Mouse (Mus musculus) thymus, postnatal 36 days (tissue): ENCODE measurements around the gene Cad.
"Not testable (repeated sequence)": the region's sequence is repeated elsewhere in the genome, so short reads cannot be mapped to it uniquely, and the experiment has no call there.

Experiments
- DNase-seq, 2 experiments: peaks; one replicate each; pipeline ENCODE4 v3.0.0; 2022; ENCODE audit warnings: mixed read lengths in 2 of 2

The Cad gene

DNA sequence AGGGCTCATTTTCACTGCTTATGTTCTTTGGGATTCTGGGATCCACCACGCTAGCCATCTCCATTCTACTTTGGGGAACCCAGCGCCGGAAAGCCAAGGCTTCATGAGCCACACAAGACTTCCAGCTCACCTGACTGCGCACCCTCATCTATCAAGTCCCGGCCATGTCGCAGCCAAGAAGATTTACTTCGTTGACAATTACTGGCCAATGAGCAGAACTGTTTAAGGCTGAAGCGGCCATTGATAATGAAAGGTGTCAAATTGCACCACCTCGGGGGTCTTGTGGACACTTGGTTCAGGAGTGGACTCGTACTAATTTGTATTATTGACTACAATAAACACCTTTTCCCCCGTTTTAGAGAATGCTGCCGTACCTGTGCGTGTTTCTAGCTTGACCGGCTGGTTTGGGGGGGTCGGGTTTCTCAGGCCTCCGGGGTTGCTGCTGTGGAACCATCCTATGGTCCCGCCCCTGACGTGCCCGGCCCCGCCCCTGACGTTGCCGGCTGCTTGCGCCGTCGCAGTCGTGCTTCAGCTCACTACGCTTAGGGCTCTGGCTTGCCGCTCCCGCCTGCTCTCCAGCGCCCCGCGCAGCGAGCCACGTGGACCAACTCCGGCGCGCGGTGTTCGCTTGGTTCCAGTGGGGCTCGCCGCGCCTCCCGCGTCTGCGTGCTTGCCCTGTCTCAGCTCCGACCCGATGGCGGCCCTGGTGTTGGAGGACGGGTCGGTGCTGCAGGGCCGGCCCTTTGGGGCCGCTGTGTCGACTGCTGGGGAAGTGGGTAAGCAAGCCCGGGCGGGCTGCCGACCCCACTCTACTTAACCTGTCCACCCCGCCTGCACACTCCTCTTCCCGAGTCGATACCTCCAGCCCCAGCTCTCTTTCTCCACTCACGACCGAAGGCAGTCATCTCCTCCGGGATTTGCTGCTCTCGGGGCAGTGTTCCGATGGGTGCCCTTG, at the start of gene Cad:
Gene Cad (plus strand): TSS at position 520 of the 955 bp plus-strand sequence.
- peak; percentile 96 for DNase-seq

DNA sequence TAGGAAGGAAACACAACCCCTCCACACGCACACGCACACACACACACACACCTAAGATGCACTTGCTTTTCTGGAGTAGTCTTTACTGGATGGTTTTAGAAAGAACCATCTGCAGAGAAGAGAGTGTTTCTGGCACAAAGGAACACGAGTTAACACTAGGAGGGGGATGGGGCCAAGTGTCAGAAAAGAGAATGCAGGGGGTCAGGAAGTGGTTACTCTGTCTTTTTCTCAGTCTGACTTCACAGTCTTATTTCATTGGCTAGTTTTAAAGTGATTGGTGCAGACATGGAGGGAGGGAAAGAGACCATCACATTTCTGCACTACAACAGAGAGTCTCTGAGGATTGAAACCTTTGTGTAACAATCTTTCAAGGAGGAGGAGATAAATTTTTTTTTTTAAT, 41.8 kb upstream of the Cad start:
- DNase-seq = peak; percentile 29 to 54

DNA sequence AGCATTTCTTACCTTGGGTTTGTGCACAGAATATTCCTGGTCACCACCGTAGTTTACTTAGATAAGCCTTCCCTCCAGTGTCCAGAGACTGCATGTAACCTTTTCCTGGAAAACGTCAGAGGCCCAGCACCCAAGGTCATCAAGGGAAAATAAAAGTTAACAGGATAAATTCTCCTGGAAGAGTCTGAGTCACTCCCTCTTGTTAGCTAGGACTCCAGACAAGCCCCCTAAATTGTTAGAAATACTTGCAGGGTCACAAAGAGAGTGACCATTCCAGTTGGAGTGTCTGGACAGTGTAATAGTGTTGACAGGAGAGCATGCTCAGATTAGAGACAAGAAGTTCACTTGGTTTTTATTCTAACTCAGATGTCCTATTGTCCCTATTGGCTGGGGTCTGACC, 38.7 kb upstream of the Cad start:
- no peak for DNase-seq

GRCm38 (mm10) chr5:31021790-31022189, 32.8 kb upstream of the Cad start:
- DNase-seq = not testable (repeated sequence)

DNA sequence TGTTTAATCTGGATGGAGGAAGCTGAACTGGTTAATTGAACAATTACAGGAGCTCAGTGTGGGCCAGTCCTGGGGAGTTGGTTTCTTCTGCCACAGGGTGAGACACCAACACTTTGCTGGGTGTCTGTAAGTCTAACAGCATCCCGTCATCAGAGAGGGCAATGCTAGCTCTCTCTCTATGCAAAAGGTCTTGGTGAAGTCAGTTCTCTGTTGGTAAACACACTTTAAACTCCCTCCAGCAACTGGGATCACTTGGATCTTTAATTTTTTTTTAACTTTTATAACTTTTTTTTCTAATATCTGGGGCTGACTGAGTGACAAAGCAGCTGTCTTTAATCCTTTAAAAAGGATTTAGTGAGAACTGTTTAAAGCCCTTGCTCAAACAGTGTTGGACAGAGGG, 31.9 kb upstream of the Cad start:
- DNase-seq = no peak

DNA sequence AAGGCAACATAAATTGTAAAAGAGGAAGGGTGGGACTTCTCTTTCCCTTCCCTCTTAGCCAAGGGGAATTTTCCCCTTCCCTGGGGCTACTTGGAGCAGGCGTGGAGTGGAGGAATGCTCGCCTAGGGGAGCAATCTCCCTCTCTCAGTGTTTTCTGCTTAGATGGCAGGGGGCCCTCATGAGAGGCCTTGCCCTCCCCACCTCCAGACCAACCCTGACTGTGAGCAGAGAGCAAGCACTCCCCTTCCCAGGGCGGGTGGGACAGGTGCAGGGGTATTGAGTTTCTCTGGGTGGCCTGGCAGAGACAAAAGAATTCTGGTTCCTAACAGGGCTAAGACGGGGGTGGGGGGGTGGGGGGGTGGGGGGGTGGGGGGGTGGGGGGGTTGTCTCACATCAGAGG, 31.3 kb upstream of the Cad start:
- no peak for DNase-seq

GRCm38 (mm10) chr5:31024641-31025040, 29.9 kb upstream of the Cad start:
- DNase-seq = no peak

GRCm38 (mm10) chr5:31030926-31031325, 23.7 kb upstream of the Cad start:
- DNase-seq = no peak

DNA sequence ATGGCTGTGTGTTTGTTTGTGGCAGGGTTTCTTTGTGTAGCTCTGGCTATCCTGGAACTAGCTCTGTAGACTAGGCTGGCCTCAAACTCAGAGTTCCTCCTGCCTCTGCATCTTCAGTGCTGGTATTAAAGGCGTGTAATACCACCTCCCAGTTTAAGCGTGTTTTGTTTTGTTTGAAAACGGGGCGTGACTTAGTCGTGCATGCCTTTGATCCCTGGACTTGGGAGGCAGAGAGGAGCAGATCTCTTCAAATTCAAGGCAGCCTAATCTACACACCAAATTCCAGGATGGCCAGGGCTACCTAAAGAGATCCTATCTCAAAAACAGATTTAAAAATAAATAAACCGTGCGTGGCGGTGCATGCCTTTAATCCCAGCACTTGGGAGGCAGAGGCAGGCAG, 23.1 kb upstream of the Cad start:
- no peak for DNase-seq

DNA sequence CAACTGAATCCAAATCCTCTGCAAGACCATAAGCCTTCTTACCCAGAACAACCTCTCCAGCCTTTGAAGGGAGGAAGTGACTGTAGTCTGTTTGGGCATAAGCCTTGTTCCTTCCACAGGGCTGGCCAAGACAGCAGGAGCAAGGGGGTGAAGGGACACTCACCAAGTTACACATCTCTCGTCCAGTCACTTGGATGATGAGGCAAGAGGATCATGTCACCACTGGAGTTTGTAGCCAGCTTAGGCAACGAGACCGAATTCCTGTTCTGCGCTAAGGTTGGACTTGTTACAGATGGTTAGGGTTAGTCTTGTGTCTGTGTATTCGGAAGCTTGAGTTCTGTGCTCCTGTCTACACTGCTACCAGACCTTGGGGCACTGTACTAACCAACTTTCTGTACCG, 19.9 kb upstream of the Cad start:
- no peak for DNase-seq

GRCm38 (mm10) chr5:31036556-31036955, 18.0 kb upstream of the Cad start:
- DNase-seq = not testable (repeated sequence)

GRCm38 (mm10) chr5:31038171-31038845, 16.3 kb upstream of the Cad start:
- DNase-seq = no peak

DNA sequence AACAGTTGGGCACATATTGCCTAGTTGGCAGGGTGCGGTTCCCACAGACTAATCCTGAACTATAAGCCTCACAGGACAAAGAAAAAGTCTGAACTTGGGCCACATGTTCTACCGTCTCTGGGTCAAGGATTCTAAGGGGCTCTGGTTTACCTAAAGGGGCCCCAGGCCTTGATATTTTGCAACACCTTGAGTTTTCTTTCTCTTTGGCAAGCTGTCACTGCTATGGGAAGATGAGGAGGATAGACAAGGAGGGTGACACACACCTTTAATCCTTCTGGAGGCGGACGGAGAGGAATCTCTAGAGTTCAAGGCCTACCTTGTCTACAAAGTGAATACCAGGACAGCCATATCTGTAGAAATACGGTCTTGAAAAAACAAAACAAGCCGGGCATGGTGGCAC, 8.2 kb upstream of the Cad start:
- DNase-seq = no peak

GRCm38 (mm10) chr5:31047074-31047473, 7.5 kb upstream of the Cad start:
- no peak for DNase-seq

DNA sequence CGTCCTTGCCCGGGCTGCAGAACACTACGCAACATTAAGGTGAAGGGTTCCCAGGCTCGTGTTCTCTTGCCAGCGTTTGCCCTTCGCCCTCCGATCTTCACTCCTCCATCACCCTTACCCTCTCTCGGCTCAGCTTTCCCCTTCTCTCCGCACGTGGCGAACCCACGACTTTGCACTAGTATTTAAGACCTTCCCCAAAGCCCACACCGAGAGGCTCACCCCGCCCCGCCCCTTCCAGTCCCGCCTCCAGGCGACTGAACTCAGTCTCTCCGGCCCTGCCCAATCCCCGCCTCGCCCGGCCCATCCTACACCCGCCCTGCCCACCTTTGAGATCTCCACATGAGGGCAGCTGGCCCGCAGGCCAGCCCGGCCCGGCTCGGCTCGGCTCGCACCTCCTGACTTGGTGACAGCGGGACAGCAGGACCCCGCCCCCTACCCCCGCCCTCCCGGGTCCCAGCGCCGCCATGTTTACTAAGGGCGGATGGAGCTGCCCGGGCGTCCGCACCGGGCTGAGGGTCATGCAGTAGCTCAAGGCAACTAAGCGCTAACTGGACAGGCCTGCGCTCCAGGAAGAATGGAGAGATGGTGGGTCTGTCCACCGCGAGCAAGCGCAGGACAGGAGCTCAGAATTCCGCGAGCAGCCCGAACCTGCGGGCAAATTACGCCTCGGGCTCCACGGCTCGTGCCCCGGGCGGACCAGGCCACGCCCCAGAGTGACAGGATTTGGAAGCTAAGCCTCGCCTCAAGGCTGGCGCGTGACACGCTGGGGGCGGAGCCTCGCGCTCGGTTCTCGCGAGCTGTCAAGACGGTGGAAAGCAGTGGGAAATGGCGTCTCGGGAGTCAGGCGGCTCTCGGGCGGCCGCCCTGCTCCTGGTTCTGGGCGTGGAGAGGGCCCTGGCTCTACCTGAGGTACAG, 6.5 kb upstream of the Cad start, which contains the start of gene Atraid:
Gene Atraid (plus strand): TSS at position 465 of the 915 bp plus-strand sequence.
- peak; percentile 98 for DNase-seq

DNA sequence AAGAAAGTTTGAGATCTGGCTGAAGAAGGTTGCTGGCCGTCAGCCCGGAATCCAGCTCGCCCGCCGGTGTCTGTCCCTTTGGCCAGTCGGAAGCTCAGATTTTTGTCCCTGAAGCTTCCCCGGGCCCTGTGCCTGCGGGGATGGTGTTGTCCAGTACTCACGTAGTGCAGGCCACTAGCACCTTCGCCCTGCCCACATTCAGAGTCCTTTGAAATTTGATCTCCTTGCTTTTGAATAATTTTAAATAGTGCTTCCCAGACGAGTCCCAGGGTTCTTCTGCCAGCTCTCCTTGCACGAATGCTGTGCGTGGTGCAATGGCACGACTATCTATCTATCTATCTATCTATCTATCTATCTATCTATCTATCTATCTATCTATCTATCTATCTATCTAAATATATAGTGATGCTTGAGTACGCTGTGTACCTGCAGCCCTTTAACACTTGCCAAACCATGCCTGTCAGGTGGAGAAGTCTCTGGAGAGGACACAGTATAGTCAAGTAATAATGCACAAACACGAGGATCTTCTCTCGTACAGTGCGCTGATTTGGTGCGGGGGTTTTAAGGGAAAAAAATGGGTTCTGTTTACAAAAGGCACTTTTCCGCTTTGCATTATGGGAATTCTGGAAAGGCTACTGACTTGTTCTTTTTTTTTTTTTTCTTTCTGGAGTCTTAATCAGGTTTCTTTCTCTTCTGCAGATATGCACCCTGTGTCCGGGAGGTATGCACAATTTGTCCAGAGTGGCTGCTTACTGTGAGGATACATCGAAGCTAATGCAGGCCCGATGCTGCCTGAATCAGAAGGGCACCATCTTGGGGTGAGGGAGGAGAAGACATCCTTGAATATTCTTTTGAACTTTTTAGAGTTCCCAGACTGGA, 5.6 kb upstream of the Cad start, which contains the start of gene Slc5a6:
Gene Slc5a6 (minus strand): TSS at position 162 of the 879 bp plus-strand sequence.
- DNase-seq = peak; percentile 23

DNA sequence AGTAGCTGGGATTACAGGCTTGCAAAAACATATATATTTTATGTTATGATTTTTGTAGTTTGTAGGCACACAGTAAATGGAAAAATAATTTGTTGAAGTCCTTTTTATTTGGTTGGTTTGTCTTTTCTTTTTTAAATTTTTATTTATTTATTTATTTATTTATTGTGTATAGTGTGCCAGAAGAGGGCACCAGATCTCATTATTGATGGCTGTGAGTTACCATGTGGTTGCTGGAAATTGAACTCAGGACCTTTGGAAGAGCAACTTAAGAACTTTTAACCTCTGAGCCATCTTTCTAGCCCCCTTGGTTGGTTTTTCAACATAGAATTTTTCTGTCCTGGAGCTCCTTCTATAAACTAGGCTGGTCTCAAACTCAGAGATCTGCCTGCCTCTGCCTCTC, 4.2 kb upstream of the Cad start:
- DNase-seq = no peak

- not testable (repeated sequence) for DNase-seq
These were observed 852 bp upstream of the Cad start for GRCm38 (mm10) chr5:31053728-31054127.

- DNase-seq = no peak
These were observed 898 bp downstream of the Cad start for GRCm38 (mm10) chr5:31055216-31056140.

- DNase-seq = no peak
These were observed 15.2 kb downstream of the Cad start for GRCm38 (mm10) chr5:31069810-31070209.

GRCm38 (mm10) chr5:31071059-31071458, 16.5 kb downstream of the Cad start:
- DNase-seq = no peak
